In the genomic region with DNA sequence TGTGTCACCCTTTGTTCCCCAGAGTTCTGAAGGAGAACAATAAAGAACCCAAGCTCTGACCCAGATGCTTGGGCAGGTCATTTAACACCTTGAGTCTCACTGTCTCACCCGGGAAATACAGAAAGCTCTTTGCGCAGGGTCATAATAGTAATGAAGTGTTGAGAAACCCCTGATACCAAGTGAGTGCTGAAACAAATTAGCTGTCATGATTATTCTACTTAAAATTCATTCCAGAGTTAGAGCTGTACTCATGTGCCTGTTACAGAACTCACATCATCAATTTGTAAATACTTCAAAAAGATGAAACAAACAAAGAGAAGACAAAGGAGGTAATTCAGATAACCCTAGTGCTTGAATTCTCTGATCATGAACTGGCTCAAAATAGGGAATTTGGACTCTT, we compare ENCODE assay signal across 24 mouse cellular contexts.
"Had no signal": no experiment of that assay in that cellular context is flagged by ENCODE, and none has a peak within 500 bp of the region (broad histone marks: within the 10 kb centered on the region; RNA-seq: fewer than 3 reads in every experiment).

No protein-coding gene starts in this region.

- H3K4me2 ChIP-seq: heart, embryonic 11.5 days; heart, embryonic 13.5 days; heart, embryonic 15.5 days; hindbrain, embryonic 13.5 days; hindbrain, embryonic 15.5 days; kidney, embryonic 15.5 days; limb, embryonic 12.5 days had no signal

- H3K27ac ChIP-seq: heart, adult 2 months; heart, embryonic 13.5 days; heart, embryonic 15.5 days; hindbrain, embryonic 13.5 days; hindbrain, embryonic 15.5 days; hindbrain, postnatal 0 days; kidney, embryonic 15.5 days; kidney, postnatal 0 days; limb, embryonic 12.5 days had no signal

- H3K9ac ChIP-seq: heart, embryonic 13.5 days; heart, embryonic 15.5 days; hindbrain, embryonic 13.5 days; hindbrain, embryonic 15.5 days; kidney, embryonic 15.5 days; limb, embryonic 12.5 days had no signal

- DNase-seq: gastrocnemius, postnatal 14 days; gastrocnemius, postnatal 36 days; heart, adult 2 months; heart, postnatal 14 days; heart, postnatal 36 days; kidney, adult 11 months; kidney, adult 2 months; kidney, adult 9 months; kidney, postnatal 14 days; kidney, postnatal 36 days; layer of hippocampus, adult 9-11 months; layer of hippocampus, postnatal 36 days; left cerebral cortex, postnatal 4 days; liver had no signal

- H3K4me1 ChIP-seq: heart, embryonic 13.5 days; heart, embryonic 15.5 days; hindbrain, embryonic 13.5 days; hindbrain, embryonic 15.5 days; kidney, embryonic 15.5 days had no signal

- H3K27me3 ChIP-seq: heart, embryonic 13.5 days; heart, embryonic 15.5 days; hindbrain, embryonic 13.5 days; hindbrain, embryonic 15.5 days; kidney, embryonic 15.5 days; limb, embryonic 12.5 days had no signal

- ATAC-seq: hindbrain, postnatal 0 days; intestine, embryonic 16.5 days had no signal

- H3K4me3 ChIP-seq: heart, adult 2 months; heart, embryonic 13.5 days; heart, embryonic 15.5 days; hindbrain, embryonic 13.5 days; hindbrain, embryonic 15.5 days; kidney, embryonic 15.5 days; limb, embryonic 12.5 days had no signal

- H3K9me3 ChIP-seq: heart, embryonic 13.5 days; heart, embryonic 15.5 days; hindbrain, embryonic 13.5 days; hindbrain, embryonic 15.5 days; kidney, embryonic 15.5 days; limb, embryonic 12.5 days had no signal
